Mouse (Mus musculus): Measurements from ENCODE around the gene Fgfr1op. TPM values are rescaled to one million over a fixed set of nuclear protein-coding genes. Genes with fewer than 3 reads are reported as not detected.

Gene Fgfr1op
- polyA plus RNA-seq, 1 experiment, result 4.4 TPM

DNA sequence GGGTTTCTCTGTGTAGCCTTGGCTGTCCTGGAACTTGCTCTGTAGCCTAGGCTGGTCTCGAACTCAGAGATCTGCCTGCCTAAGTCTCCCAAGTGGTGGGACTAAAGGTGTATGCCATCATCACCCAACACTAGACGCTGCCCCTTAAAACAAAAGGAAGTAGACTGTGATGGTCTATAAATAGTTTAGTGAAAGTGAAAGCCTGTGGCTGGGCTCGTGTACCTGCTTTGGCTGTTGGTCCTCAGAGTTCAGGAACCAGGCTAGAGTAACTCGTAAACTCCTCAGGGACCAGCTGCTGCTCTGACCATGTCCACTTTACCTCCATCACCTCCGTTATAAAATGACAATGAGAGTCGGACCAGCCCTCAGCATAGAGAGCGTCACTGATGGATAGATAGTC, 5.0 kb downstream of the Fgfr1op start:
- WGBS, result 75% methylated on average over 7 of the region's 7 CpGs
- no peak overlapping the region for H3K27ac ChIP-seq (ENCODE audit: insufficient read depth, low read depth, low read length)
- DNase-seq, result no peak
- no peak overlapping the region for H3K4me3 ChIP-seq (ENCODE audit: insufficient read depth, low read depth, low read length)
- no peak for TF ChIP-seq POLR2A (IDR thresholded peaks at IDR 0.05; ENCODE audit: low read depth, low read length)
- no peak for TF ChIP-seq CTCF (conservative IDR thresholded peaks at IDR 0.05; ENCODE audit: insufficient read depth, insufficient read length, low read depth, low read length)
- H3K4me1 ChIP-seq (ENCODE audit: control insufficient read depth, insufficient read depth, low read length), result no peaks in the 10 kb centered on the region; the same call in 1 of the 2 replicates
- H3K36me3 ChIP-seq (ENCODE audit: control insufficient read depth, insufficient read depth, low read length), result peaks cover 10% of the 10 kb centered on the region
- no peaks in the 10 kb centered on the region for H3K27me3 ChIP-seq (replicated peaks; ENCODE audit: control insufficient read depth, insufficient read depth, low read length)

DNA sequence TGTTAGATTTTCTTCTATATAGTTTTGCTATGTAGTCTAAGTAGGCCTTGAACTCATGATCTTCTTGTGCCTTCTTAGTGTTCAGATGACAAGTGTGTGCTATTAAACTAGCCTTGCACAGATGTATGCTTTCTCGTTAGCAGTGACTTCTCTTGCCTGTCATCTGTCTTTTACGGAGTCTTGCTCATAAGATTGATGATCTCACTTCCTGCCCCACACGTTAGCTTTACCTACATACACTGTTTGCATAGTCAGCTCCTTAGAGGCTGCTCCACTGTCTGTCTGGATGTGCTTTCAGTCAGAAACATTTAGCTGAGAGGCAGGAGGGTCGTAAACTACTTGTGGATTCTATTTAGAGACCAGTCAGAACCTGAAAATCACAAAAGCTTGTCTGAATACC, 5.8 kb downstream of the Fgfr1op start:
- no peak for DNase-seq
- Histone ChIP-seq H3K36me3 (ENCODE audit: control insufficient read depth, insufficient read depth, low read length) (peaks cover 12% of the 10 kb centered on the region), H3K27ac (ENCODE audit: insufficient read depth, low read depth, low read length) (no peak overlapping the region), H3K4me3 (ENCODE audit: insufficient read depth, low read depth, low read length) (no peak overlapping the region), H3K4me1 (ENCODE audit: control insufficient read depth, insufficient read depth, low read length) (no peaks in the 10 kb centered on the region; the same call in 1 of the 2 replicates), H3K27me3 (replicated peaks; ENCODE audit: control insufficient read depth, insufficient read depth, low read length) (no peaks in the 10 kb centered on the region)
- WGBS, result 58% methylated on average over 4 of the region's 4 CpGs
- TF ChIP-seq POLR2A (IDR thresholded peaks at IDR 0.05; ENCODE audit: low read depth, low read length), result no peak
- TF ChIP-seq CTCF (conservative IDR thresholded peaks at IDR 0.05; ENCODE audit: insufficient read depth, insufficient read length, low read depth, low read length), result no peak

DNA sequence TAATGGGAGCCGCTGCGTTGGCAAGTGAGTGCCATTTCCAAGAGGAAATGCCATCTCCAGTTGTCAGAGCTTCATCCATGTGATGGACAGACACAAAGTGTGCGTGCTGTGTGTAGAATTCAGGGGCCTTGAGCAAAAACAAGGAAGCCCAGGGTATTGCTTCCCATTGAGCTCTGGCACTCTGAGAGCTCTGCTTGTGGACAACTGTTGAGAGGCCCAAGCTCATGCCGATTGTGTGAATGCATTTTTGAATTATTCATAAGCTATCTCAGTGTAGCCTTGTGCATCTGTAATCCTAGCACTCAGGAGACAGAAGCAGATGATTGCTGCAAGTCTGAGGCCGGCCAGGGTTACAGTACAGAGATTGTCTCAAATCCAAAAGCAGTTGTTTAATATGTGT, 11.8 kb downstream of the Fgfr1op start:
- Histone ChIP-seq H3K27me3 (replicated peaks; ENCODE audit: control insufficient read depth, insufficient read depth, low read length) (no peaks in the 10 kb centered on the region), H3K4me1 (ENCODE audit: control insufficient read depth, insufficient read depth, low read length) (no peaks in the 10 kb centered on the region), H3K27ac (ENCODE audit: insufficient read depth, low read depth, low read length) (no peak overlapping the region), H3K4me3 (ENCODE audit: insufficient read depth, low read depth, low read length) (no peak overlapping the region), H3K36me3 (ENCODE audit: control insufficient read depth, insufficient read depth, low read length) (peaks cover 11% of the 10 kb centered on the region)
- WGBS, result 84% methylated on average over 5 of the region's 5 CpGs
- DNase-seq, result no peak
- TF ChIP-seq CTCF (conservative IDR thresholded peaks at IDR 0.05; ENCODE audit: insufficient read depth, insufficient read length, low read depth, low read length), result no peak
- no peak for TF ChIP-seq POLR2A (IDR thresholded peaks at IDR 0.05; ENCODE audit: low read depth, low read length)

DNA sequence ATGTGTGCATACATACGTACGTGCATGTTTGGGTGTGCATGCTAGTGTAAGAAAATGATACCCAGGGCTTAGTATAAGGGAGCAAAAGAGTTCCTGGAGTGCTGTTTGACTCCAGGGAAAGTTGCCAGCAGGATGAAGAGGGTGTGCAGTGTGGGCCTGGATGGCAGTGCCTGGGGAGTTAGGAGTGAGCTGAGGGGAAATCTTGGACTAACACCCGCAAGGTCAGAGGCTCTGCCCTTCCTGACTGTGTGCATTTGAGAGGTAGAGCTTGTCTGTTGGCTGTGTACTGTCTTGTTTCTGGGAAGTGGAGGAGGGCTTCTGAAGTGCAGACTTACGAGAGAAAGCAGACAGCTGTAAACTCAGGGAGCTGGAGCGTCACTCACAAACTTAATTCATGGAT, 18.5 kb downstream of the Fgfr1op start:
- Histone ChIP-seq H3K36me3 (ENCODE audit: control insufficient read depth, insufficient read depth, low read length) (no peaks in the 10 kb centered on the region; the same call in none of the 2 replicates), H3K27me3 (replicated peaks; ENCODE audit: control insufficient read depth, insufficient read depth, low read length) (no peaks in the 10 kb centered on the region), H3K27ac (ENCODE audit: insufficient read depth, low read depth, low read length) (no peak overlapping the region), H3K4me3 (ENCODE audit: insufficient read depth, low read depth, low read length) (no peak overlapping the region), H3K4me1 (ENCODE audit: control insufficient read depth, insufficient read depth, low read length) (no peaks in the 10 kb centered on the region)
- TF ChIP-seq CTCF (conservative IDR thresholded peaks at IDR 0.05; ENCODE audit: insufficient read depth, insufficient read length, low read depth, low read length) (no peak), POLR2A (IDR thresholded peaks at IDR 0.05; ENCODE audit: low read depth, low read length) (no peak)
- WGBS, result 66% methylated on average over 5 of the region's 5 CpGs
- no peak for DNase-seq

DNA sequence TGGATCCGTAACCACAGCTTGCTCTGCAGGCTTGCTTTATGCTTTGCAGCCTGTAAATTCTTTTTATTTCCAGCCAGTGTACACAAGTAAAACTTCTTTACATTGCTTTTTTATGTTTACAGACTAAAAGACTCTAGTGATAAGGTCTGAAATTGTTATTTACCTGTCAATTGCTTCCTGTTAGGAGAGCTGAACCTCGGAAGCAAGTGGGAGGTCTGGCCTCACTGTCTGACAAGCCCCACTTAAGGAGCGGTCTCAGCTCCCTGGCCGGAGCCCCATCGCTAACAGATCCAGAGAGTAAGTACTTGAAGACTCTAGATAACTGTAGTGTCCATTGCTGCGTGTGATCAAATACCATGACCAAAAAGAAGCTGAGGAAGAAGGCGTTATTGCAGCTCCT, 18.9 kb downstream of the Fgfr1op start:
- no peak overlapping the region for H3K27ac ChIP-seq (ENCODE audit: insufficient read depth, low read depth, low read length)

DNA sequence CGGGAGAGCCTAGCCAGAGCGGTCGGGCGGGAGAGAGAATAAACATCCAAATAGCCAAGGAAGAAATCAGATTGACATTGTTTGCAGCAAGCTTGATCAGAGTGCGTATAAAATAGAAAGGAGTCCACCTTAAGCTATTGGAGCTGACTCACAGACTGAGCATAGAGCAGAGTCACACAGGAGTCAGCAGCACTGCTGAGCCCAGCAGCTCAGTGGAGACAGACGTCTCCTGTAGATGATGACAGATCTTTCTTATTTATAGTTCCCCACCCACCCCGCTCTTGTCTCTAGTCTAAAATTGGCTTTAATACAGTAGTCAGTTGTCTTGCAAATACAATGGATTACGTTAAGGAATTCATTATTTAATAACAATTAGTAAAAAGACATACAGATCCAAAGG, 28.4 kb downstream of the Fgfr1op start:
- DNase-seq, result no peak
- Histone ChIP-seq H3K4me3 (ENCODE audit: insufficient read depth, low read depth, low read length) (no peak overlapping the region), H3K36me3 (ENCODE audit: control insufficient read depth, insufficient read depth, low read length) (peaks cover 10% of the 10 kb centered on the region), H3K27me3 (replicated peaks; ENCODE audit: control insufficient read depth, insufficient read depth, low read length) (no peaks in the 10 kb centered on the region), H3K4me1 (ENCODE audit: control insufficient read depth, insufficient read depth, low read length) (no peaks in the 10 kb centered on the region), H3K27ac (ENCODE audit: insufficient read depth, low read depth, low read length) (no peak overlapping the region)
- TF ChIP-seq POLR2A (IDR thresholded peaks at IDR 0.05; ENCODE audit: low read depth, low read length), result no peak
- no peak for TF ChIP-seq CTCF (conservative IDR thresholded peaks at IDR 0.05; ENCODE audit: insufficient read depth, insufficient read length, low read depth, low read length)
- WGBS, result 75% methylated on average over 8 of the region's 8 CpGs

More for the DNA sequence above, 18.9 kb downstream of the Fgfr1op start:
- Histone ChIP-seq H3K27me3 (replicated peaks; ENCODE audit: control insufficient read depth, insufficient read depth, low read length) (no peaks in the 10 kb centered on the region), H3K4me1 (ENCODE audit: control insufficient read depth, insufficient read depth, low read length) (no peaks in the 10 kb centered on the region), H3K36me3 (ENCODE audit: control insufficient read depth, insufficient read depth, low read length) (no peaks in the 10 kb centered on the region; the same call in none of the 2 replicates), H3K4me3 (ENCODE audit: insufficient read depth, low read depth, low read length) (no peak overlapping the region)
- TF ChIP-seq CTCF (conservative IDR thresholded peaks at IDR 0.05; ENCODE audit: insufficient read depth, insufficient read length, low read depth, low read length), result no peak
- no peak for TF ChIP-seq POLR2A (IDR thresholded peaks at IDR 0.05; ENCODE audit: low read depth, low read length)
- no peak for DNase-seq
- WGBS, result 60% methylated on average over 7 of the region's 7 CpGs

DNA sequence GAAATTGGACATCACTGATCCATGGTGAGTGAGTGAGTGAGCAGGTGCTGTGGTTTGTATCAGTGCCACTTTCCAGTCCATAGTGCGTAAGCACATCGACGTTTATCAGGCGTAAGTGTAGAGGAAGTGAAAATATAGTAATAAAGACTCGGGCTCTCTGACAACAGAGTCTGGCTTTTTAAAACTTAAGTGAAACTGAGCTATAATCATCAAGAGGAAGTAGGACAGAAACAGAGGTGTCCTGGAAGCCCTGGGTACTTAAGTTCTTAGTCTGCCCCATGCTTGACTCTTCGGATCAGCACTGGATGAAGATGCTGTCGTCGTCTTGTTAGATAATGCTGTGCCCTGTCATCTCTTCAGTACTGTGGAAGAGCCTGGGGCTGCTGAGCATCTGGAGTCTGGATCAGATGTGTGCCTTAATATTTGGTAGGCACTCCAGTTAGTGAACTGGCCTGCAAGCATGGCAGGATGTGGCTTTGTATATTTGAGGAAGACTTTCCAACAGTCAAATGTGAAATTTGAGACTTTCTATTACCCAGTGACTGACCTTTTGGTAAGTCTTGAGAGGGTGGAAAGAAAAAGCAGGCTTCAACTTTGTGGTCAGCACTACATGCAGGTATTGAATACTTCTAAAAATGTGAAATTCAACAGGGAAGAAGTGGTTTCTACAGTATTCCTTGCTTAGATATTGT, 30.5 kb downstream of the Fgfr1op start:
- 89% methylated on average over 8 of the region's 8 CpGs for WGBS
- no peaks in the 10 kb centered on the region for H3K27me3 ChIP-seq (replicated peaks; ENCODE audit: control insufficient read depth, insufficient read depth, low read length)
- H3K4me1 ChIP-seq (ENCODE audit: control insufficient read depth, insufficient read depth, low read length), result no peaks in the 10 kb centered on the region
- H3K36me3 ChIP-seq (ENCODE audit: control insufficient read depth, insufficient read depth, low read length), result peaks cover 8% of the 10 kb centered on the region
- TF ChIP-seq POLR2A (IDR thresholded peaks at IDR 0.05; ENCODE audit: low read depth, low read length) (no peak), CTCF (conservative IDR thresholded peaks at IDR 0.05; ENCODE audit: insufficient read depth, insufficient read length, low read depth, low read length) (no peak)
- no peak overlapping the region for H3K4me3 ChIP-seq (ENCODE audit: insufficient read depth, low read depth, low read length)
- H3K27ac ChIP-seq (ENCODE audit: insufficient read depth, low read depth, low read length), result no peak overlapping the region
- DNase-seq, result no peak
